In the genomic region with DNA sequence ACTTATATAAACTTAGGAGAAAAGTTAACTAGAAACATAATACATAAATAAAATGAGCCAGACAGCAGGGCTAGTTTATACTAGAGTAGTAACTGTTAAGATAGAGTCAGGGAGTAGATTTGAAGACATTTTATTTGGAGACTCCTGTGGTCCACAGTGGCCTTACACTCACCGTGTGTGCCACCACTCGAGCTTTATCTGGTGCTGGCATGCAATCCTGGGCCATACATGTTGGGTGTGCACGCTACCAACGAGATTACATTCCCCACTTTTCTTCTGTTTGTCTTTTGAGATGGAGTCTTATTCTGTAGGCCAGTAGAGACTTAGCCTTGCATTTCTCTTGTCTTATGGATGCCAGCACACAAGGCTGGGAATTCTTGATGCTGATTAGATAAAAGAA, we compare ENCODE assay signal across 25 mouse cellular contexts. TPM values are rescaled to one million over a fixed set of nuclear protein-coding genes. Genes with fewer than 3 reads are reported as not detected.
"Had no signal": no experiment of that assay in that cellular context is flagged by ENCODE, and none has a peak within 500 bp of the region (broad histone marks: within the 10 kb centered on the region; RNA-seq: fewer than 3 reads in every experiment).

No protein-coding gene starts in this region.

- H3K4me2 ChIP-seq: neural tube, embryonic 13.5 days; neural tube, embryonic 15.5 days; stomach, embryonic 15.5 days had no signal

- H3K27ac ChIP-seq: stomach, embryonic 15.5 days; stomach, postnatal 0 days had no signal

- H3K4me1 ChIP-seq: stomach, embryonic 15.5 days had no signal

- H3K9ac ChIP-seq: neural tube, embryonic 13.5 days; neural tube, embryonic 15.5 days; stomach, embryonic 15.5 days had no signal

- H3K27me3 ChIP-seq: neural tube, embryonic 13.5 days; neural tube, embryonic 15.5 days; stomach, embryonic 15.5 days had no signal

- H3K9me3 ChIP-seq: neural tube, embryonic 13.5 days; neural tube, embryonic 15.5 days; stomach, embryonic 15.5 days had no signal

- H3K4me3 ChIP-seq: neural tube, embryonic 13.5 days; neural tube, embryonic 15.5 days; stomach, embryonic 15.5 days had no signal

- DNase-seq: retina, postnatal 1 day; right cerebral cortex, adult 18-20 months; right cerebral cortex, postnatal 14 days; right cerebral cortex, postnatal 25 days; right cerebral cortex, postnatal 4 days; spleen, adult 18-20 months; thymus, adult 18-20 months; thymus, adult 2 months; thymus, postnatal 14 days; thymus, postnatal 25 days; thymus, postnatal 36 days; thymus, postnatal 4 days had no signal

- H3K36me3 ChIP-seq: neural tube, embryonic 13.5 days; neural tube, embryonic 15.5 days; stomach, embryonic 15.5 days had no signal

RNA-seq across cellular contexts. Expression of a gene that starts 24.0 kb away (rescaled TPM):
- total RNA-seq: neutrophil, adult 5-6 weeks had no signal

RNA-seq across cellular contexts. Expression of a gene that starts 32.3 kb away (rescaled TPM):
- total RNA-seq: neutrophil, adult 5-6 weeks had no signal
- polyA plus RNA-seq: neural tube, embryonic 13.5 days; neural tube, embryonic 14.5 days; neural tube, embryonic 15.5 days; small intestine, adult 2 months; spleen, adult 2 months; stomach, embryonic 14.5 days; stomach, embryonic 15.5 days; stomach, embryonic 16.5 days; stomach, postnatal 0 days; testis, adult 2 months; thymus, adult 2 months; thymus, postnatal 0 days; urinary bladder, adult 2 months had no signal
